Mouse (Mus musculus) liver, embryonic 12.5 days (tissue): Measurements from ENCODE around the gene Fam13c. TPM values are rescaled to one million over a fixed set of nuclear protein-coding genes. Genes with fewer than 3 reads are reported as not detected.

ENCODE experiments used
- ATAC-seq: fragments of 200-750 bp; cut with Nextera tagmentation; 2 replicates; pipeline ENCODE4 v1.8.0; 2017; ENCODE audit warnings: moderate number of reproducible peaks, mild to moderate bottlenecking, moderate library complexity
- H3K27ac ChIP-seq: fragments of 300-500 bp; sonication (generic); 2 replicates; pipeline ENCODE4 v1.5.1; 2016; ENCODE audit warnings: mild to moderate bottlenecking
- H3K27me3 ChIP-seq: fragments of 300-500 bp; sonication (generic); replicated peaks from 2 replicates; pipeline ENCODE4 v1.6.1; 2016; ENCODE audit warnings: mild to moderate bottlenecking, moderate library complexity
- H3K36me3 ChIP-seq: fragments of 300-500 bp; sonication (generic); 2 replicates; pipeline ENCODE4 v1.6.1; 2016; ENCODE audit warnings: mild to moderate bottlenecking, moderate library complexity
- H3K4me1 ChIP-seq: fragments of 300-500 bp; sonication (generic); 2 replicates; pipeline ENCODE4 v1.6.1; 2016
- H3K4me2 ChIP-seq: fragments of 300-500 bp; sonication (generic); 2 replicates; pipeline ENCODE4 v1.6.1; 2016; ENCODE audit warnings: mild to moderate bottlenecking, moderate library complexity
- H3K4me3 ChIP-seq: fragments of 300-500 bp; sonication (generic); 2 replicates; pipeline ENCODE4 v1.5.1; 2016; ENCODE audit warnings: mild to moderate bottlenecking, moderate library complexity
- H3K9ac ChIP-seq: fragments of 300-500 bp; sonication (generic); 2 replicates; pipeline ENCODE4 v1.6.1; 2016; ENCODE audit warnings: mild to moderate bottlenecking, moderate library complexity
- H3K9me3 ChIP-seq: fragments of 300-500 bp; sonication (generic); replicated peaks from 2 replicates; pipeline ENCODE4 v1.6.1; 2016; ENCODE audit warnings: mild to moderate bottlenecking, moderate library complexity
- WGBS: fragments of 180-500 bp; shearing (Covaris S2); methylation state at CpG from one replicate; pipeline ENCODE4 v1.1.7; 2016; ENCODE audit not compliant: insufficient replicate concordance; 5-methylcytosine and 5-hydroxymethylcytosine counted together
- polyA plus RNA-seq: library from polyadenylated mRNA; unstranded; fragments of >200 nt; fragmentation: Nextera tagmentation; extraction: Ambion mirVana; gene quantifications from 2 replicates; pipeline ENCODE4 v1.2.1, GENCODE M21; 2016

Gene Fam13c
- polyA plus RNA-seq, 1 experiment from 2014 or later, result 0.56 TPM

DNA sequence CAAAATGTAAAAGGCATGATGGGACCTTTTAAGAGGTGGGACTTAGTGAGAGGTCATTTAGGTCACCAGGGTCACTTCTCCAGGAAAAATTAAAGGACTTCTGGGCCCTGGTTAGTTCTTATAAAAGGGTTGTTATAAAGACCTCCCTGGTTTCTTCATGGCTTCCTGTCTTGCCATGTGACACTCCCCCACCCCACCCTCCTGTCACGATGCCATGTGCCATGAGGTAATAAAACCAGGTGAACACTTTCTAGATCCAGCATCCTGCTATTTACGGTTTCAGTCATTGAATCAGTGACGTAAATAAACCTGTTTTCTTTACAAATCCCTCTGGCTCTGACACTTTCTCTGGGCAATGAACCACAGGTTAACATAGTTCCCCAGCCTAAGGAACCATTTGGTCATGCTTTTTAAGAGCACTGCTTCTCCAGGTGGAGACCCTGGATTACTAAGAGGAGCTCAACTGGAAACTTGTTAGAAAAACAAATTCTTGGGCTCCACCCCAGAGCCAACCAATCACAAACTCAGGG is 146.7 kb downstream of the Fam13c start:
- Histone ChIP-seq H3K4me1 (no peaks in the 10 kb centered on the region), H3K9me3 (no peaks in the 10 kb centered on the region), H3K4me3 (no peak overlapping the region), H3K27me3 (no peaks in the 10 kb centered on the region), H3K27ac (no peak overlapping the region), H3K36me3 (no peaks in the 10 kb centered on the region), H3K9ac (no peak overlapping the region), H3K4me2 (no peak overlapping the region)
- ATAC-seq, result no peak
- WGBS, result 63% methylated on average over 3 of the region's 3 CpGs

- H3K27me3 ChIP-seq, result peaks cover 11% of the 10 kb centered on the region
- no peak overlapping the region for H3K4me2 ChIP-seq
- 34% methylated on average over 1 of the region's 1 CpGs for WGBS
- peaks cover 6% of the 10 kb centered on the region for H3K4me1 ChIP-seq
- H3K27ac ChIP-seq, result no peak overlapping the region
- no peaks in the 10 kb centered on the region for H3K36me3 ChIP-seq
- no peak overlapping the region for H3K4me3 ChIP-seq
- H3K9ac ChIP-seq, result no peak overlapping the region
- H3K9me3 ChIP-seq, result no peaks in the 10 kb centered on the region
- no peak for ATAC-seq
Observed at GRCm38 (mm10) chr10:70594007-70594406, 153.7 kb downstream of the Fam13c start.

DNA sequence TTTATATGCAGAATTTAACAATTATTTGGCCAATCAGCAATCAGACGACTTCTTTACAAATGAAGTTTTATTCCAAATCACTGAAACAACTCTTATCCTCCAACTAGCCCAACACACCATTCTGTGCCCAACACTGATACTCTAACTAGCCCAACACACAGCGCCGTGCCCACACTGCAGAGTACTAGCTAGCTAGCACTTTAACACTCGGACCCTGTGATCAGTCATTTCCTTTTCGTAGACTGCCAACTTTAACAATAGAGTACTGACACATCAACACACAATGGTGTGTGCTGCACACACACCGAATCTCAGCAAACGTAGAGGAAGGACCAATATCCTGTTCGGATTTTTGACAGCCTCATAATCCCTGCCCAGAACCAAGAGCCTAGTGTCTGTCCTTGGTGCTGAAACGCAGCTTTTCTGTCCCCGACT is 157.8 kb downstream of the Fam13c start:
- WGBS, result 23% methylated on average over 10 of the region's 10 CpGs
- H3K36me3 ChIP-seq, result no peaks in the 10 kb centered on the region
- no peak overlapping the region for H3K4me3 ChIP-seq
- H3K9me3 ChIP-seq, result no peaks in the 10 kb centered on the region
- H3K4me2 ChIP-seq, result peak overlapping the region; percentile 84; the same call in 1 of the 2 replicates
- no peak overlapping the region for H3K27ac ChIP-seq
- peaks cover 17% of the 10 kb centered on the region for H3K4me1 ChIP-seq
- ATAC-seq, result no peak
- H3K27me3 ChIP-seq, result peaks cover 29% of the 10 kb centered on the region
- no peak overlapping the region for H3K9ac ChIP-seq

- Histone ChIP-seq H3K4me2 (peak overlapping the region; percentile 84), H3K4me3 (peak overlapping the region; percentile 62), H3K9ac (no peak overlapping the region), H3K27me3 (peaks cover 29% of the 10 kb centered on the region), H3K4me1 (peaks cover 17% of the 10 kb centered on the region), H3K9me3 (no peaks in the 10 kb centered on the region), H3K36me3 (no peaks in the 10 kb centered on the region), H3K27ac (no peak overlapping the region)
- ATAC-seq, result 0 out of 2 replicates have a peak, but pooled peaks have one; percentile 15
- 3% methylated on average over 48 of the region's 48 CpGs for WGBS
Observed at GRCm38 (mm10) chr10:70598516-70599125, 158.3 kb downstream of the Fam13c start.

- peak overlapping the region; percentile 62 for H3K4me3 ChIP-seq
- no peaks in the 10 kb centered on the region for H3K36me3 ChIP-seq
- peak overlapping the region; percentile 84 for H3K4me2 ChIP-seq
- no peak overlapping the region for H3K27ac ChIP-seq
- no peaks in the 10 kb centered on the region for H3K9me3 ChIP-seq
- H3K4me1 ChIP-seq, result peaks cover 17% of the 10 kb centered on the region
- WGBS, result under 1% methylated on average over 94 of the region's 124 CpGs
- H3K9ac ChIP-seq, result no peak overlapping the region
- peaks cover 29% of the 10 kb centered on the region for H3K27me3 ChIP-seq
- peak; percentile 64 for ATAC-seq
Observed at GRCm38 (mm10) chr10:70599126-70599924, 159.0 kb downstream of the Fam13c start.

GRCm38 (mm10) chr10:70599925-70600305 is 159.6 kb downstream of the Fam13c start:
- no peak overlapping the region for H3K27ac ChIP-seq

More at GRCm38 (mm10) chr10:70599925-70600305, 159.6 kb downstream of the Fam13c start:
- WGBS, result 3% methylated on average over 28 of the region's 28 CpGs
- peaks cover 17% of the 10 kb centered on the region for H3K4me1 ChIP-seq
- H3K9ac ChIP-seq, result no peak overlapping the region
- no peaks in the 10 kb centered on the region for H3K9me3 ChIP-seq
- H3K4me2 ChIP-seq, result peak overlapping the region; percentile 84
- peaks cover 29% of the 10 kb centered on the region for H3K27me3 ChIP-seq
- H3K36me3 ChIP-seq, result no peaks in the 10 kb centered on the region
- ATAC-seq, result 0 out of 2 replicates have a peak, but pooled peaks have one; percentile 5
- peak overlapping the region; percentile 62 for H3K4me3 ChIP-seq

Other genes starting within 250 kb of the Fam13c start
- 0.35 and 0.87 TPM in 2 replicates for gene Mrln, start 235.8 kb upstream of the Fam13c start, polyA plus RNA-seq
- gene Slc16a9, start 195.4 kb upstream of the Fam13c start, polyA plus RNA-seq, result 0.37 and 0.52 TPM in 2 replicates
- gene Phyhipl, start 215.5 kb downstream of the Fam13c start, polyA plus RNA-seq, result 0.27 and 0.33 TPM in 2 replicates